Mouse (Mus musculus) heart, postnatal 0 days (tissue): Measurements from ENCODE around the gene Per1.

ENCODE experiments used
- CTCF ChIP-seq: IDR thresholded peaks from 2 replicates; pipeline ENCODE4 v1.5.1; 2016; ENCODE audit warnings: antibody characterized with exemption, control low read depth, low read depth
- EP300 ChIP-seq: IDR thresholded peaks from 2 replicates; pipeline ENCODE4 v1.6.1; 2016; ENCODE audit warnings: antibody characterized with exemption, low read depth

DNA sequence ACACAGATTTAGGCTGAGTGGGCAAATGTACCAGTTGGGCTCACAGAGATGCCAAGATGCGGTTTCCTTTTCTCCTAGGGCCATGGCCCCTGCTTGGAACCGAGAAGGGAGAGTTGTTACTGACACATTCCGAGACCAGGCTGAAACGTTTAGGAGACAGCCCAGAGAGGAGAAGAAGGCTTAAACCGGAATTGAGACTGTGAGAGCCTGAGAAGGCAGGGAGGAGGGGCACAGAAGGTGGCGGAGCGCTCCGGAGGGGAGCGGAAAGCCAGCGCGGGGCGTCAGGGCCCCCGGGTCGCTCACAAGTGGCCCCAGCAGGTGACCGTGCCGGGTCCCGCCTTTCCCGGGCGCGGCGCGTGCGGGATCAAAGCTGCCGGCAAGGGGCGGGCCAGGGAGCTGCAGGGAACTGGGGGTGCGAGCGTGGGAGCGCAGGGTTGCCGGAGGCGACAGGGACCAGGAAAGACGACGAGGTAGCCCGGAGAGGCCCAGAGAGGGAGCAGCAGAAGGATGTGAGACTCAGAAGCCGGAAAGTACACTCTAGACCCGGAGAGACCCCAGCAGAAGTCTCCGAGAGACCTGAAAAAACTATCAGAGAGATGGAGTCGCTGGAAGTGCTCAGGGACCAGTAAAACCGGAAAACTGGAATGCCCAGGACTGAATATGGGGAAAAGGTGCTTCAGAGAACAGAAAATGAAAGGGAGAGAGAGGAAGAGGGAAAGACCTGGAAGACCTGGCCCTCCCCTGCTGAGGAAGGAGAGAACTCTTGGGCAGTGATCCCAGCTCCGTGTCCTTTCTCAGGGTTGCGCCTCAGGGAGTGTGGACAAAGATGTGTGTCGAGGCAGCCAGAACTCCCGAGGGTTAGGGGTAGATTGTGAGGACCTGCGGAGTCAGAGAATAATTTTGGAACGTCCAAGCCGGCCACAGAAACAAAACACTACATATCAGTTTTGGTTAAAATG is 23.0 kb downstream of the Per1 start:
- TF ChIP-seq CTCF (no peak), EP300 (no peak)
